Mouse (Mus musculus): Measurements from ENCODE around the gene Zbtb25.

Gene Zbtb25

GRCm38 (mm10) chr12:76369206-76369977, at the start of gene Zbtb25:
Gene Zbtb25 (minus strand): TSS chr12:76369602.
- peak; percentile 83 for DNase-seq

- no peak for DNase-seq
These were observed 48.9 kb upstream of the Zbtb25 start for GRCm38 (mm10) chr12:76418346-76418745.

GRCm38 (mm10) chr12:76417433-76417854, 48.0 kb upstream of the Zbtb25 start, which contains the start of gene Ppp1r36:
Gene Ppp1r36 (plus strand): TSS chr12:76417538.
- DNase-seq, result peak; percentile 24

GRCm38 (mm10) chr12:76415383-76416010, 46.1 kb upstream of the Zbtb25 start:
- DNase-seq, result no peak

- no peak for DNase-seq
These were observed 39.8 kb upstream of the Zbtb25 start for GRCm38 (mm10) chr12:76409166-76409565.

- DNase-seq, result no peak
These were observed 37.8 kb upstream of the Zbtb25 start for GRCm38 (mm10) chr12:76407184-76407583.

GRCm38 (mm10) chr12:76405971-76406370, 36.6 kb upstream of the Zbtb25 start:
- no peak for DNase-seq

GRCm38 (mm10) chr12:76405183-76405970, 36.0 kb upstream of the Zbtb25 start:
- DNase-seq, result no peak

GRCm38 (mm10) chr12:76404836-76405182, 35.4 kb upstream of the Zbtb25 start:
- DNase-seq, result peak; percentile 35

GRCm38 (mm10) chr12:76403886-76404537, 34.6 kb upstream of the Zbtb25 start, which contains the start of gene Hspa2:
Gene Hspa2 (plus strand): TSS chr12:76404176.
- peak; percentile 100 for DNase-seq

- peak; percentile 15 for DNase-seq
These were observed 33.8 kb upstream of the Zbtb25 start for GRCm38 (mm10) chr12:76402991-76403885.

GRCm38 (mm10) chr12:76401674-76402073, 32.3 kb upstream of the Zbtb25 start:
- no peak for DNase-seq

- DNase-seq, result no peak
These were observed 27.9 kb upstream of the Zbtb25 start for GRCm38 (mm10) chr12:76397281-76397680.

- DNase-seq, result no peak
These were observed 23.6 kb upstream of the Zbtb25 start for GRCm38 (mm10) chr12:76392979-76393378.

GRCm38 (mm10) chr12:76391595-76392271, 22.3 kb upstream of the Zbtb25 start:
- DNase-seq, result no peak

- DNase-seq, result no peak
These were observed 19.4 kb upstream of the Zbtb25 start for GRCm38 (mm10) chr12:76388794-76389193.

- no peak for DNase-seq
These were observed 15.9 kb upstream of the Zbtb25 start for GRCm38 (mm10) chr12:76385342-76385741.

GRCm38 (mm10) chr12:76380151-76380550, 10.7 kb upstream of the Zbtb25 start:
- no peak for DNase-seq

GRCm38 (mm10) chr12:76378556-76378955, 9.2 kb upstream of the Zbtb25 start:
- no peak for DNase-seq

GRCm38 (mm10) chr12:76377726-76378125, 8.3 kb upstream of the Zbtb25 start:
- no peak for DNase-seq

GRCm38 (mm10) chr12:76377059-76377458, 7.7 kb upstream of the Zbtb25 start:
- DNase-seq, result no peak

Measured in kidney, adult 11 months (tissue).